Mouse (Mus musculus): ENCODE data around the gene Akap7.
"Not testable (repeated sequence)": the region's sequence is repeated elsewhere in the genome, so short reads cannot be mapped to it uniquely, and the experiment has no call there.

Gene Akap7

GRCm38 (mm10) chr10:25185691-25186090, 122.0 kb downstream of the Akap7 start:
- DNase-seq = no peak

GRCm38 (mm10) chr10:25184819-25185603, 122.7 kb downstream of the Akap7 start:
- DNase-seq = peak; percentile 27

- no peak for DNase-seq
Measured at GRCm38 (mm10) chr10:25183271-25183670, 124.4 kb downstream of the Akap7 start.

GRCm38 (mm10) chr10:25179030-25179429, 128.6 kb downstream of the Akap7 start:
- no peak for DNase-seq

- no peak for DNase-seq
Measured at GRCm38 (mm10) chr10:25177270-25177669, 130.4 kb downstream of the Akap7 start.

GRCm38 (mm10) chr10:25174872-25175271, 132.8 kb downstream of the Akap7 start:
- DNase-seq = no peak

- peak; percentile 13 for DNase-seq
Measured at GRCm38 (mm10) chr10:25167365-25168194, 140.1 kb downstream of the Akap7 start.

GRCm38 (mm10) chr10:25163510-25163909, 144.2 kb downstream of the Akap7 start:
- not testable (repeated sequence) for DNase-seq

- DNase-seq = no peak
Measured at GRCm38 (mm10) chr10:25161701-25162100, 146.0 kb downstream of the Akap7 start.

- DNase-seq = no peak
Measured at GRCm38 (mm10) chr10:25158651-25159050, 149.0 kb downstream of the Akap7 start.

GRCm38 (mm10) chr10:25157339-25157738, 150.3 kb downstream of the Akap7 start:
- DNase-seq = no peak

- DNase-seq = no peak
Measured at GRCm38 (mm10) chr10:25154225-25154624, 153.4 kb downstream of the Akap7 start.

- no peak for DNase-seq
Measured at GRCm38 (mm10) chr10:25151172-25151800, 156.4 kb downstream of the Akap7 start.

- DNase-seq = no peak
Measured at GRCm38 (mm10) chr10:25145851-25146250, 161.8 kb downstream of the Akap7 start.

GRCm38 (mm10) chr10:25144787-25145761, 162.6 kb downstream of the Akap7 start:
- DNase-seq = no peak

- DNase-seq = no peak
Measured at GRCm38 (mm10) chr10:25141781-25142180, 165.9 kb downstream of the Akap7 start.

GRCm38 (mm10) chr10:25140155-25140755, 167.4 kb downstream of the Akap7 start:
- peak; percentile 39 for DNase-seq

- no peak for DNase-seq
Measured at GRCm38 (mm10) chr10:25133581-25133980, 174.1 kb downstream of the Akap7 start.

GRCm38 (mm10) chr10:25128455-25128863, 179.2 kb downstream of the Akap7 start:
- peak; percentile 74 for DNase-seq

- peak; percentile 44 for DNase-seq
Measured at GRCm38 (mm10) chr10:25126035-25126434, 181.6 kb downstream of the Akap7 start.

- DNase-seq = no peak
Measured at GRCm38 (mm10) chr10:25120871-25121554, 186.7 kb downstream of the Akap7 start.
